11 mouse cellular contexts compared by ENCODE assay signal in the genomic region with DNA sequence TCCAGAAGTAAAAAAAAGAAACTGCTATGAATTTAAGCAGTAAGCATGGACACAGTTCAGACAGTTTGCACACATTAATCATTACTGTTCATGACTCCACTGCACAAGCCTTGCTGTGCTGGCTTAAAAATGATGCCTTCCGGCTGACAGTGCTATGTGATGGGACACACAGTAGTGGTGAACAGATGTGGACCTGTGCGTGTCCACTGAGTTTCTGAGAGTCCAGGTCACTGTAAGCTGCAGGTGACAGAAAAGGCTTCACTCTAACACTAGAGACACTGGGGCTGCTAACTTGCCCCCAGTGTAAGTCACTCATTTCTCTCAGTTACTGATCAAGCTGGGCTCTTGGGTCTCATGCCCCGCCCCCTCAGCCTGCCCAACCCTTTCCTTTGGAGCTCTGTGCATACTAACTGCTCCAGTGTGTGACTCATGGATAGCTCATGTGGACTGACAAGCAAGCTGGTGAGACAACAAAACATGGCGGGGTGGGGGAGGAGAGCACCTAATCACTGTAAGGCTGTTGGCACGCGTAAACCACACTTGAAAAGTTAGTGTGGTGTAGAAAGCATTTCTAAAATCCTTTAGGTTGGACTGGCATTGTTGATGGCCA. TPM values are rescaled to one million over a fixed set of nuclear protein-coding genes. Genes with fewer than 3 reads are reported as not detected.
DNase-seq lines count a peak whose midpoint lies in the region; ATAC-seq and TF ChIP-seq lines count a peak whose summit lies in the region.
"Had no signal": no experiment of that assay in that cellular context is flagged by ENCODE, and none has a peak within 500 bp of the region (broad histone marks: within the 10 kb centered on the region; RNA-seq: fewer than 3 reads in every experiment).

No protein-coding gene starts in this region.

- no peak overlapping the region for H3K4me3 ChIP-seq in heart, postnatal 0 days (ENCODE audit: low read depth, low read length)
- H3K4me3 ChIP-seq: hindbrain, embryonic 12.5 days; neural tube, embryonic 12.5 days had no signal

- H3K9ac ChIP-seq in heart, postnatal 0 days (replicated peaks; ENCODE audit: low read depth, low read length) = no peak overlapping the region
- H3K9ac ChIP-seq: hindbrain, embryonic 12.5 days; neural tube, embryonic 12.5 days had no signal

- WGBS in heart, postnatal 0 days = 54% methylated on average over 6 of the region's 6 CpGs

- ATAC-seq in heart, postnatal 0 days (ENCODE audit: insufficient read depth, low read depth) = 0 out of 2 replicates have a peak, but pooled peaks have one; percentile 39

- DNase-seq in heart, postnatal 0 days (ENCODE audit: low spot score) = no peak
- DNase-seq in heart, postnatal 14 days = no peak
- DNase-seq in 3134 (ENCODE audit: extremely low read depth, insufficient read length, low spot score) = peak; percentile 69
- DNase-seq in adrenal gland, postnatal 14 days = peak; percentile 57
- DNase-seq in kidney, postnatal 36 days = peak; percentile 9 to 25
- DNase-seq in gastrocnemius, adult 18-20 months (ENCODE audit: low spot score) = no peak
- DNase-seq in neural tube, embryonic 10.5 days (ENCODE audit: extremely low spot score, low spot score) = no peak
- no peak for DNase-seq in c-Kit-positive CD71-positive TER-119-positive erythroid progenitor cells, embryonic 14.5 days (ENCODE audit: low spot score)

- H3K9me3 ChIP-seq in heart, postnatal 0 days (replicated peaks; ENCODE audit: control insufficient read depth, low read length) = no peaks in the 10 kb centered on the region
- H3K9me3 ChIP-seq: hindbrain, embryonic 12.5 days; neural tube, embryonic 12.5 days had no signal

- H3K36me3 ChIP-seq in heart, postnatal 0 days (replicated peaks; ENCODE audit: control insufficient read depth, insufficient read depth, low read length) = no peaks in the 10 kb centered on the region
- H3K36me3 ChIP-seq: hindbrain, embryonic 12.5 days; neural tube, embryonic 12.5 days had no signal

- TF ChIP-seq EP300 in heart, postnatal 0 days (IDR thresholded peaks at IDR 0.05; ENCODE audit: low read depth) = no peak

- no peaks in the 10 kb centered on the region for H3K27me3 ChIP-seq in heart, postnatal 0 days (ENCODE audit: control insufficient read depth, insufficient read depth, low read length)
- H3K27me3 ChIP-seq: hindbrain, embryonic 12.5 days; neural tube, embryonic 12.5 days had no signal

- TF ChIP-seq CTCF in heart, postnatal 0 days (IDR thresholded peaks at IDR 0.05; ENCODE audit: low read depth) = no peak

- intact Hi-C loops in heart, postnatal 14 days (cut with DNase I) = no loop called here

- H3K4me2 ChIP-seq in heart, postnatal 0 days (ENCODE audit: low read depth, low read length) = no peak overlapping the region
- H3K4me2 ChIP-seq: hindbrain, embryonic 12.5 days; neural tube, embryonic 12.5 days had no signal

- no peaks in the 10 kb centered on the region for H3K4me1 ChIP-seq in heart, postnatal 0 days (ENCODE audit: control insufficient read depth, insufficient read depth)
- H3K4me1 ChIP-seq: hindbrain, embryonic 12.5 days; neural tube, embryonic 12.5 days had no signal

- H3K27ac ChIP-seq in heart, postnatal 0 days (ENCODE audit: low read depth) = no peak overlapping the region
- H3K27ac ChIP-seq: hindbrain, embryonic 12.5 days; neural tube, embryonic 12.5 days had no signal

RNA-seq across cellular contexts. Expression of a gene that starts 23.5 kb away (rescaled TPM):
- total RNA-seq in heart, postnatal 0 days (2014; rRNA removed; ENCODE audit: low replicate concordance) = 2.4 and 7.4 TPM in 2 replicates
- polyA plus RNA-seq in heart, postnatal 0 days (2015; fragmentation: Nextera tagmentation; extraction: Ambion mirVana) = 10.2 and 11.2 TPM in 2 replicates
- 1 to 10 TPM; 6.2 to 6.4 TPM for total RNA-seq in heart, postnatal 14 days (2021)
- 9.4 and 12.7 TPM in 2 replicates for total RNA-seq in adrenal gland, postnatal 14 days (2021)
- total RNA-seq in gastrocnemius, adult 18-20 months (2021) = 10 to 100 TPM; 32.0 to 39.1 TPM

RNA-seq across cellular contexts. Expression of a gene that starts 43.1 kb away (rescaled TPM):
- total RNA-seq in heart, postnatal 0 days (2014; rRNA removed; ENCODE audit: low replicate concordance) = not detected in 2 replicates
- 0.03 TPM in 1 of 2 replicates, not detected in the other for polyA plus RNA-seq in heart, postnatal 0 days (2015; fragmentation: Nextera tagmentation; extraction: Ambion mirVana)
- total RNA-seq in heart, postnatal 14 days (2021) = under 1 TPM; 0.10 to 0.14 TPM
- total RNA-seq in adrenal gland, postnatal 14 days (2021) = 0.07 TPM in 1 of 2 replicates, not detected in the other
- under 1 TPM; 0.31 to 0.34 TPM for total RNA-seq in gastrocnemius, adult 18-20 months (2021)
- polyA plus RNA-seq: forebrain, embryonic 11.5 days; hindbrain, embryonic 12.5 days; neural tube, embryonic 12.5 days had no signal

Comparison
In these comparisons a context has a peak if more than half of its experiments do, and no peak if none do; other contexts are left out.
1. DNase-seq: peak in 3134 (single experiment), adrenal gland, postnatal 14 days (single experiment) and kidney, postnatal 36 days (2 of 2); none in heart, postnatal 0 days (single experiment), heart, postnatal 14 days (0 of 2), gastrocnemius, adult 18-20 months (single experiment), neural tube, embryonic 10.5 days (single experiment) and c-Kit-positive CD71-positive TER-119-positive erythroid progenitor cells, embryonic 14.5 days (single experiment).